Mouse (Mus musculus) kidney, postnatal 25 days (tissue): ENCODE measurements around the gene Tfip11.

Source experiments
- DNase-seq, 2 experiments: peaks; one replicate each; pipeline ENCODE4 v3.0.0; 2021; ENCODE audit warnings: mixed read lengths in 2 of 2

Tfip11 gene

GRCm38 (mm10) chr5:112323246-112323645 lies 2.9 kb upstream of the Tfip11 start:
- no peak for DNase-seq

- peak; percentile 41 to 77 for DNase-seq
Observed at GRCm38 (mm10) chr5:112324637-112325545, 1.3 kb upstream of the Tfip11 start.

GRCm38 (mm10) chr5:112326446-112327009 lies 370 bp downstream of the Tfip11 start:
- DNase-seq = no peak

- no peak for DNase-seq
Observed at GRCm38 (mm10) chr5:112327854-112328253, 1.7 kb downstream of the Tfip11 start.

GRCm38 (mm10) chr5:112329805-112330564 lies 3.8 kb downstream of the Tfip11 start:
- no peak for DNase-seq

- peak; percentile 68 to 71 for DNase-seq
Observed at GRCm38 (mm10) chr5:112335473-112335872, 9.3 kb downstream of the Tfip11 start.

GRCm38 (mm10) chr5:112337004-112337403 lies 10.8 kb downstream of the Tfip11 start:
- DNase-seq = no peak

GRCm38 (mm10) chr5:112339215-112339614 lies 13.1 kb downstream of the Tfip11 start:
- no peak for DNase-seq

- peak; percentile 85 to 91 for DNase-seq
Observed at GRCm38 (mm10) chr5:112342463-112343204, 16.5 kb downstream of the Tfip11 start, which contains the start of the genes Srrd and Hps4. Gene Srrd (minus strand): TSS chr5:112343040. Gene Hps4 (plus strand): TSS chr5:112343083.

GRCm38 (mm10) chr5:112343205-112343595 lies 17.0 kb downstream of the Tfip11 start:
- DNase-seq = no peak

GRCm38 (mm10) chr5:112344092-112344960 lies 18.2 kb downstream of the Tfip11 start:
- peak; percentile 34 to 69 for DNase-seq

- no peak for DNase-seq
Observed at GRCm38 (mm10) chr5:112346211-112346965, 20.2 kb downstream of the Tfip11 start.

- no peak for DNase-seq
Observed at GRCm38 (mm10) chr5:112349169-112349568, 23.0 kb downstream of the Tfip11 start.

GRCm38 (mm10) chr5:112355493-112355892 lies 29.3 kb downstream of the Tfip11 start:
- no peak for DNase-seq

- DNase-seq = no peak
Observed at GRCm38 (mm10) chr5:112355910-112356309, 29.8 kb downstream of the Tfip11 start, which contains the start of gene Gm6583. Gene Gm6583 (minus strand): TSS chr5:112356033.

- peak; percentile 17 to 64 for DNase-seq
Observed at GRCm38 (mm10) chr5:112356322-112356721, 30.2 kb downstream of the Tfip11 start.

GRCm38 (mm10) chr5:112359520-112359919 lies 33.4 kb downstream of the Tfip11 start:
- DNase-seq = no peak

- no peak for DNase-seq
Observed at GRCm38 (mm10) chr5:112360077-112360476, 33.9 kb downstream of the Tfip11 start.

GRCm38 (mm10) chr5:112364184-112364797 lies 38.1 kb downstream of the Tfip11 start:
- no peak for DNase-seq

GRCm38 (mm10) chr5:112366879-112367278 lies 40.7 kb downstream of the Tfip11 start:
- no peak for DNase-seq
